Mouse (Mus musculus) kidney, postnatal 4 days (tissue): ENCODE results near the gene Dot1l.
A peak's percentile ranks its signal among the peaks of the same experiment; 100 is the strongest.

Source experiments
- DNase-seq, 2 experiments: peaks; one replicate each; pipeline ENCODE4 v3.0.0; 2021; ENCODE audit warnings: mixed read lengths in 2 of 2

Gene Dot1l

GRCm38 (mm10) chr10:80835617-80836016 lies 80.6 kb downstream of the Dot1l start:
- no peak for DNase-seq

- DNase-seq, result no peak
Observed at GRCm38 (mm10) chr10:80836949-80837379, 82.0 kb downstream of the Dot1l start.

- no peak for DNase-seq
Observed at GRCm38 (mm10) chr10:80837827-80838226, 82.8 kb downstream of the Dot1l start.

GRCm38 (mm10) chr10:80838346-80838912 lies 83.4 kb downstream of the Dot1l start:
- DNase-seq, result no peak

GRCm38 (mm10) chr10:80839848-80840247 lies 84.8 kb downstream of the Dot1l start:
- DNase-seq, result no peak

GRCm38 (mm10) chr10:80841685-80842084 lies 86.7 kb downstream of the Dot1l start:
- no peak for DNase-seq

- no peak for DNase-seq
Observed at GRCm38 (mm10) chr10:80842334-80842733, 87.3 kb downstream of the Dot1l start.

- DNase-seq, result no peak
Observed at GRCm38 (mm10) chr10:80843087-80843930, 88.3 kb downstream of the Dot1l start.

GRCm38 (mm10) chr10:80843931-80844547 lies 89.0 kb downstream of the Dot1l start, which contains the start of gene Lingo3:
Gene Lingo3, minus strand, starts transcription at chr10:80844039.
- DNase-seq, result peak; percentile 46 to 61
